Mouse (Mus musculus) MEL (cell line): Measurements from ENCODE around the gene Scgb1b20. TPM values are rescaled to one million over a fixed set of nuclear protein-coding genes. Genes with fewer than 3 reads are reported as not detected.
"Not testable (repeated sequence)": the region's sequence is repeated elsewhere in the genome, so short reads cannot be mapped to it uniquely, and the experiment has no call there.

ENCODE experiments used
- DNase-seq: peaks from one replicate; pipeline ENCODE4 v3.0.0; 2011; ENCODE audit warnings: low read depth, low spot score
- H3K27ac ChIP-seq: 2 replicates; pipeline ENCODE4 v1.5.1; 2012; ENCODE audit warnings: low read depth, mild to moderate bottlenecking, control low read depth, low read length, moderate library complexity; ENCODE audit not compliant: control insufficient read depth
- H3K27me3 ChIP-seq, 2 experiments: fragments of 150-350 bp in 1 of 2; sonication (generic) in 1 of 2; 2 replicates each; pipeline ENCODE4 v1.6.1; 2012; ENCODE audit warnings: low read length in 2 of 2, mild to moderate bottlenecking in 2 of 2, improper control_type of control experiment in 1 of 2, moderate library complexity in 1 of 2; ENCODE audit not compliant: insufficient read depth in 2 of 2, control insufficient read depth in 1 of 2
- H3K36me3 ChIP-seq, 2 experiments: 2 replicates each; pipeline ENCODE4 v1.6.1; 2012 to 2014; ENCODE audit warnings: low read length in 2 of 2, improper control_type of control experiment in 1 of 2, inconsistent platforms in 1 of 2, mild to moderate bottlenecking in 1 of 2; ENCODE audit not compliant: insufficient read depth in 2 of 2, control insufficient read depth in 1 of 2
- H3K4me1 ChIP-seq, 2 experiments: fragments of 150-350 bp in 1 of 2; sonication (generic) in 1 of 2; 2 replicates each; pipeline ENCODE4 v1.6.1; 2012; ENCODE audit warnings: low read length in 2 of 2, improper control_type of control experiment in 1 of 2, mild to moderate bottlenecking in 1 of 2; ENCODE audit not compliant: insufficient read depth in 2 of 2, control insufficient read depth in 1 of 2
- H3K4me3 ChIP-seq, 2 experiments: fragments of 150-350 bp in 1 of 2; sonication (generic) in 1 of 2; 2 replicates each; pipeline ENCODE4 v1.5.1; 2012; ENCODE audit warnings: low read depth in 2 of 2, low read length in 2 of 2, mild to moderate bottlenecking in 2 of 2, moderate library complexity in 2 of 2, control low read depth in 1 of 2, improper control_type of control experiment in 1 of 2; ENCODE audit not compliant: control insufficient read depth in 1 of 2, insufficient read depth in 1 of 2
- H3K79me2 ChIP-seq: 2 replicates; pipeline ENCODE4 v1.6.1; 2012; ENCODE audit warnings: mild to moderate bottlenecking, low read length, moderate library complexity; ENCODE audit not compliant: control insufficient read depth, poor library complexity, insufficient read depth
- H3K9ac ChIP-seq: 2 replicates; pipeline ENCODE4 v1.6.1; 2012; ENCODE audit warnings: low read depth, mild to moderate bottlenecking, control low read depth, low read length, moderate library complexity; ENCODE audit not compliant: control insufficient read depth, poor library complexity, severe bottlenecking
- H3K9me3 ChIP-seq: fragments of 150-350 bp; sonication (generic); replicated peaks from 2 replicates; pipeline ENCODE4 v1.6.1; 2012; ENCODE audit warnings: mild to moderate bottlenecking, low read length, improper control_type of control experiment, moderate library complexity; ENCODE audit not compliant: insufficient read depth
- polyA plus RNA-seq, 2 experiments: library from polyadenylated mRNA; stranded (reverse) in 1 of 2; unstranded in 1 of 2; fragments of >175 nt in 1 of 2; fragments of >200 nt in 1 of 2; gene quantifications; 2 replicates each; pipeline versions ENCODE4 v1.2.1 to v1.2.4; 2012; ENCODE audit warnings: low replicate concordance in 2 of 2, low read depth in 1 of 2; ENCODE audit not compliant: insufficient read length in 2 of 2, insufficient read depth in 1 of 2, missing spikeins in 1 of 2
- total RNA-seq: library from RNA; depleted of rRNA; stranded (reverse); fragments of 300-350 nt; gene quantifications from 2 replicates; pipeline ENCODE4 v1.2.3, GENCODE M21; 2012; rRNA removed

Gene Scgb1b20
- total and polyA plus RNA-seq, 3 experiments = not detected

DNA sequence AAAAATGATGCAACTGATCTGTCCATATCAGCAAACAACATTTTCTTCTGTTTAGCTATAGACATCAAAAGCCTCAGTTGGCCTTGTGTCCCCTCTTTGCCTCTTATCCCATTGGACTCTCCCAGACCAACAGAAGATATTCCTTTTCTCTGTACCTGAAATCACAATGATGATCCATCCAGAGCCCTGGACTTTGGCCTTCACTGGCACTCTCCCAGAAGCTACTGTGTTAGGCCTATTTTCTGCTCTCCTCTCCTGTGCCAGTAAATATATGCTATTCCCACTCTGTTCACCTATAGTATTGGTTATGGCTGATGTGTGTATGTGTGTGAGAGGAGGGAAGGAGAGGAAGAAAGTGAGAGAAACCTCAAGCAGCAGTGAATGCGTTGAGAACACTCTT lies 36.6 kb downstream of the Scgb1b20 start:
- not testable (repeated sequence) for H3K79me2 ChIP-seq, H3K27ac ChIP-seq, H3K9ac ChIP-seq, DNase-seq, H3K9me3 ChIP-seq, H3K4me1 ChIP-seq, H3K4me3 ChIP-seq, H3K36me3 ChIP-seq, H3K27me3 ChIP-seq

Other genes starting within 250 kb of the Scgb1b20 start
- gene Scgb2b18, start 199.4 kb upstream of the Scgb1b20 start, total RNA-seq = not detected in 2 replicates
- not detected for gene Scgb2b18, start 199.4 kb upstream of the Scgb1b20 start, polyA plus RNA-seq
- not detected in 2 replicates for gene Scgb1b18, start 187.7 kb upstream of the Scgb1b20 start, total RNA-seq
- not detected for gene Scgb1b18, start 187.7 kb upstream of the Scgb1b20 start, polyA plus RNA-seq
- not detected in 2 replicates for gene Scgb2b19, start 92.9 kb upstream of the Scgb1b20 start, total RNA-seq
- not detected for gene Scgb2b19, start 92.9 kb upstream of the Scgb1b20 start, polyA plus RNA-seq
- not detected in 2 replicates for gene Scgb1b19, start 85.9 kb upstream of the Scgb1b20 start, total RNA-seq
- gene Scgb1b19, start 85.9 kb upstream of the Scgb1b20 start, polyA plus RNA-seq = not detected
- not detected in 2 replicates for gene Scgb2b20, start 6.9 kb upstream of the Scgb1b20 start, total RNA-seq
- not detected for gene Scgb2b20, start 6.9 kb upstream of the Scgb1b20 start, polyA plus RNA-seq
- gene Scgb2b21, start 147.2 kb downstream of the Scgb1b20 start, total RNA-seq = not detected in 2 replicates
- not detected for gene Scgb2b21, start 147.2 kb downstream of the Scgb1b20 start, polyA plus RNA-seq